Mouse (Mus musculus) liver, embryonic 12.5 days (tissue): ENCODE results near the gene Pias4. TPM values are rescaled to one million over a fixed set of nuclear protein-coding genes. Genes with fewer than 3 reads are reported as not detected.
"Not testable (repeated sequence)": the region's sequence is repeated elsewhere in the genome, so short reads cannot be mapped to it uniquely, and the experiment has no call there.

Experiments
- ATAC-seq: fragments of 200-750 bp; cut with Nextera tagmentation; 2 replicates; pipeline ENCODE4 v1.8.0; 2017; ENCODE audit warnings: moderate number of reproducible peaks, mild to moderate bottlenecking, moderate library complexity
- H3K27ac ChIP-seq: fragments of 300-500 bp; sonication (generic); 2 replicates; pipeline ENCODE4 v1.5.1; 2016; ENCODE audit warnings: mild to moderate bottlenecking
- H3K27me3 ChIP-seq: fragments of 300-500 bp; sonication (generic); replicated peaks from 2 replicates; pipeline ENCODE4 v1.6.1; 2016; ENCODE audit warnings: mild to moderate bottlenecking, moderate library complexity
- H3K36me3 ChIP-seq: fragments of 300-500 bp; sonication (generic); 2 replicates; pipeline ENCODE4 v1.6.1; 2016; ENCODE audit warnings: mild to moderate bottlenecking, moderate library complexity
- H3K4me1 ChIP-seq: fragments of 300-500 bp; sonication (generic); 2 replicates; pipeline ENCODE4 v1.6.1; 2016
- H3K4me2 ChIP-seq: fragments of 300-500 bp; sonication (generic); 2 replicates; pipeline ENCODE4 v1.6.1; 2016; ENCODE audit warnings: mild to moderate bottlenecking, moderate library complexity
- H3K4me3 ChIP-seq: fragments of 300-500 bp; sonication (generic); 2 replicates; pipeline ENCODE4 v1.5.1; 2016; ENCODE audit warnings: mild to moderate bottlenecking, moderate library complexity
- H3K9ac ChIP-seq: fragments of 300-500 bp; sonication (generic); 2 replicates; pipeline ENCODE4 v1.6.1; 2016; ENCODE audit warnings: mild to moderate bottlenecking, moderate library complexity
- H3K9me3 ChIP-seq: fragments of 300-500 bp; sonication (generic); replicated peaks from 2 replicates; pipeline ENCODE4 v1.6.1; 2016; ENCODE audit warnings: mild to moderate bottlenecking, moderate library complexity
- WGBS: fragments of 180-500 bp; shearing (Covaris S2); methylation state at CpG from one replicate; pipeline ENCODE4 v1.1.7; 2016; ENCODE audit not compliant: insufficient replicate concordance; 5-methylcytosine and 5-hydroxymethylcytosine counted together
- polyA plus RNA-seq: library from polyadenylated mRNA; unstranded; fragments of >200 nt; fragmentation: Nextera tagmentation; extraction: Ambion mirVana; gene quantifications from 2 replicates; pipeline ENCODE4 v1.2.1, GENCODE M21; 2016

The Pias4 gene
- polyA plus RNA-seq, 1 experiment from 2014 or later, result 28.9 TPM

- no peak overlapping the region for H3K4me3 ChIP-seq
- H3K4me2 ChIP-seq, result no peak overlapping the region
- no peaks in the 10 kb centered on the region for H3K27me3 ChIP-seq
- no peak for ATAC-seq
- peaks cover 70% of the 10 kb centered on the region for H3K36me3 ChIP-seq
- H3K4me1 ChIP-seq, result peaks cover 52% of the 10 kb centered on the region
- H3K9ac ChIP-seq, result no peak overlapping the region
- H3K27ac ChIP-seq, result no peak overlapping the region
- H3K9me3 ChIP-seq, result no peaks in the 10 kb centered on the region
- WGBS, result 85% methylated on average over 9 of the region's 9 CpGs
Observed at GRCm38 (mm10) chr10:81187161-81187560, 19.4 kb upstream of the Pias4 start.

- Histone ChIP-seq H3K9ac (no peak overlapping the region), H3K9me3 (no peaks in the 10 kb centered on the region), H3K4me1 (peaks cover 50% of the 10 kb centered on the region), H3K36me3 (peaks cover 78% of the 10 kb centered on the region), H3K4me3 (no peak overlapping the region), H3K27me3 (no peaks in the 10 kb centered on the region), H3K27ac (peak overlapping the region; percentile 16; the same call in 1 of the 2 replicates), H3K4me2 (no peak overlapping the region)
- no peak for ATAC-seq
- 71% methylated on average over 4 of the region's 4 CpGs for WGBS
Observed at GRCm38 (mm10) chr10:81184765-81185164, 17.0 kb upstream of the Pias4 start.

GRCm38 (mm10) chr10:81183805-81184204 is 16.1 kb upstream of the Pias4 start, which contains the start of gene 4930442H23Rik:
Gene 4930442H23Rik, minus strand, starts transcription at chr10:81183849.
- peaks cover 59% of the 10 kb centered on the region for H3K4me1 ChIP-seq
- H3K27me3 ChIP-seq, result no peaks in the 10 kb centered on the region
- peak within 1 kb of the TSS; percentile 75 for H3K9ac ChIP-seq
- ATAC-seq, result no peak
- WGBS, result 68% methylated on average over 5 of the region's 5 CpGs
- H3K4me2 ChIP-seq, result peak within 1 kb of the TSS; percentile 81
- no peaks in the 10 kb centered on the region for H3K9me3 ChIP-seq
- H3K36me3 ChIP-seq, result peaks cover 81% of the 10 kb centered on the region
- H3K4me3 ChIP-seq, result peak within 1 kb of the TSS; percentile 72
- H3K27ac ChIP-seq, result peak within 1 kb of the TSS; percentile 85

GRCm38 (mm10) chr10:81182336-81183333 is 14.9 kb upstream of the Pias4 start, which contains the start of gene Dapk3:
Gene Dapk3, plus strand, starts transcription at chr10:81183005.
- H3K4me3 ChIP-seq, result peak within 1 kb of the TSS; percentile 72
- H3K9ac ChIP-seq, result peak within 1 kb of the TSS; percentile 75
- 4% methylated on average over 53 of the region's 53 CpGs for WGBS
- H3K36me3 ChIP-seq, result peaks cover 83% of the 10 kb centered on the region
- H3K9me3 ChIP-seq, result no peaks in the 10 kb centered on the region
- peaks cover 70% of the 10 kb centered on the region for H3K4me1 ChIP-seq
- H3K4me2 ChIP-seq, result peak within 1 kb of the TSS; percentile 81
- no peaks in the 10 kb centered on the region for H3K27me3 ChIP-seq
- H3K27ac ChIP-seq, result peak within 1 kb of the TSS; percentile 85
- peak; percentile 91 for ATAC-seq

- 0 out of 2 replicates have a peak overlapping the region, but pooled peaks have one; percentile 72 for H3K4me3 ChIP-seq
- not testable (repeated sequence) for ATAC-seq, H3K27me3 ChIP-seq, H3K9me3 ChIP-seq, H3K9ac ChIP-seq
- H3K36me3 ChIP-seq, result peaks cover 81% of the 10 kb centered on the region
- H3K4me1 ChIP-seq, result peaks cover 74% of the 10 kb centered on the region
- H3K27ac ChIP-seq, result peak overlapping the region; percentile 73
- peak overlapping the region; percentile 81; the same call in 1 of the 2 replicates for H3K4me2 ChIP-seq
- 77% methylated on average over 12 of the region's 12 CpGs for WGBS
Observed at GRCm38 (mm10) chr10:81181860-81182259, 14.1 kb upstream of the Pias4 start.

- peak overlapping the region; percentile 32; the same call in 1 of the 2 replicates for H3K27ac ChIP-seq
- 0 out of 2 replicates have a peak overlapping the region, but pooled peaks have one; percentile 81 for H3K4me2 ChIP-seq
- H3K4me3 ChIP-seq, result 0 out of 2 replicates have a peak overlapping the region, but pooled peaks have one; percentile 0
- no peaks in the 10 kb centered on the region for H3K27me3 ChIP-seq
- no peaks in the 10 kb centered on the region for H3K9me3 ChIP-seq
- H3K4me1 ChIP-seq, result peaks cover 76% of the 10 kb centered on the region
- H3K9ac ChIP-seq, result no peak overlapping the region
- 88% methylated on average over 13 of the region's 13 CpGs for WGBS
- no peak for ATAC-seq
- H3K36me3 ChIP-seq, result peaks cover 75% of the 10 kb centered on the region
Observed at GRCm38 (mm10) chr10:81180946-81181345, 13.2 kb upstream of the Pias4 start.

GRCm38 (mm10) chr10:81179451-81180342 is 12.0 kb upstream of the Pias4 start:
- WGBS, result 88% methylated on average over 32 of the region's 32 CpGs
- ATAC-seq, result no peak
- Histone ChIP-seq H3K4me2 (peak overlapping the region; percentile 18), H3K36me3 (peaks cover 63% of the 10 kb centered on the region), H3K9me3 (no peaks in the 10 kb centered on the region), H3K27ac (peak overlapping the region; percentile 91; the same call in 1 of the 2 replicates), H3K4me3 (no peak overlapping the region), H3K9ac (peak overlapping the region; percentile 93; the same call in 1 of the 2 replicates), H3K27me3 (no peaks in the 10 kb centered on the region), H3K4me1 (peaks cover 81% of the 10 kb centered on the region)

GRCm38 (mm10) chr10:81178927-81179326 is 11.2 kb upstream of the Pias4 start:
- Histone ChIP-seq H3K4me2 (peak overlapping the region; percentile 93), H3K4me3 (peak overlapping the region; percentile 89), H3K4me1 (peaks cover 81% of the 10 kb centered on the region), H3K9ac (peak overlapping the region; percentile 93), H3K36me3 (peaks cover 55% of the 10 kb centered on the region), H3K27me3 (no peaks in the 10 kb centered on the region), H3K9me3 (no peaks in the 10 kb centered on the region), H3K27ac (peak overlapping the region; percentile 91)
- WGBS, result 88% methylated on average over 11 of the region's 11 CpGs
- ATAC-seq, result no peak

GRCm38 (mm10) chr10:81177958-81178712 is 10.4 kb upstream of the Pias4 start:
- peak overlapping the region; percentile 93 for H3K9ac ChIP-seq
- no peaks in the 10 kb centered on the region for H3K27me3 ChIP-seq
- WGBS, result 46% methylated on average over 14 of the region's 14 CpGs
- no peak for ATAC-seq
- H3K9me3 ChIP-seq, result no peaks in the 10 kb centered on the region
- H3K36me3 ChIP-seq, result peaks cover 54% of the 10 kb centered on the region
- peaks cover 81% of the 10 kb centered on the region for H3K4me1 ChIP-seq
- H3K4me2 ChIP-seq, result peak overlapping the region; percentile 93
- peak overlapping the region; percentile 89 for H3K4me3 ChIP-seq
- peak overlapping the region; percentile 91 for H3K27ac ChIP-seq

GRCm38 (mm10) chr10:81177491-81177925 is 9.8 kb upstream of the Pias4 start:
- ATAC-seq, result no peak
- peak overlapping the region; percentile 89 for H3K4me3 ChIP-seq
- peaks cover 87% of the 10 kb centered on the region for H3K4me1 ChIP-seq
- WGBS, result 2% methylated on average over 16 of the region's 16 CpGs
- peaks cover 54% of the 10 kb centered on the region for H3K36me3 ChIP-seq
- H3K9me3 ChIP-seq, result no peaks in the 10 kb centered on the region
- H3K27ac ChIP-seq, result peak overlapping the region; percentile 91
- H3K4me2 ChIP-seq, result peak overlapping the region; percentile 93
- H3K27me3 ChIP-seq, result no peaks in the 10 kb centered on the region
- peak overlapping the region; percentile 93 for H3K9ac ChIP-seq
